Mouse (Mus musculus): Measurements from ENCODE around the gene Zbtb8os. TPM values are rescaled to one million over a fixed set of nuclear protein-coding genes. Genes with fewer than 3 reads are reported as not detected.

The Zbtb8os gene
- polyA plus RNA-seq, 1 experiment: 110 TPM

DNA sequence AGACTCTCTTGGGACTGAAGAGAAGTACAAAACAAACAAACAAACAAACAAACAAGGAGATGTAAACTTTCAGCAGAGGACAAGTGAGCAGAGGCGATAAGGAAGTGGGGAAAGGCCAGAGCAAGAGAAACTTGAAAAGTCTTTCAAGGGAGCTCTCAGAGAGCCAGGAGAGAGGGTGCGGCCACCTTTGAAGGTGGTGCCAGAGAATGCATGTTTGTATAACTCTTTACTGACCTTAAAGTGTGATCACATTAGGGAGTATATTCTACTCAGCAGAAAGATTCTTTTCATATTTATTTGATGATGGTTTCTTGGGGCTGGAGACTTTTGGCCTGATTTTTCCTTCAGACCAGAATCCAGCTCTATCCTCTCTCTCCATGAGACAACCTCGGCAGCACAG, 61.5 kb downstream of the Zbtb8os start:
- no peak for TF ChIP-seq POLR2A (IDR thresholded peaks at IDR 0.05; ENCODE audit: low read depth, low read length)
- no peak for TF ChIP-seq CTCF (IDR thresholded peaks at IDR 0.05; ENCODE audit: borderline replicate concordance, insufficient read depth, low read length)
- H3K4me1 ChIP-seq (ENCODE audit: control insufficient read depth, insufficient read depth, low read length): no peaks in the 10 kb centered on the region
- no peak overlapping the region for H3K4me3 ChIP-seq (ENCODE audit: insufficient read depth, low read length)
- no peak overlapping the region for H3K27ac ChIP-seq (ENCODE audit: insufficient read depth, low read length)

DNA sequence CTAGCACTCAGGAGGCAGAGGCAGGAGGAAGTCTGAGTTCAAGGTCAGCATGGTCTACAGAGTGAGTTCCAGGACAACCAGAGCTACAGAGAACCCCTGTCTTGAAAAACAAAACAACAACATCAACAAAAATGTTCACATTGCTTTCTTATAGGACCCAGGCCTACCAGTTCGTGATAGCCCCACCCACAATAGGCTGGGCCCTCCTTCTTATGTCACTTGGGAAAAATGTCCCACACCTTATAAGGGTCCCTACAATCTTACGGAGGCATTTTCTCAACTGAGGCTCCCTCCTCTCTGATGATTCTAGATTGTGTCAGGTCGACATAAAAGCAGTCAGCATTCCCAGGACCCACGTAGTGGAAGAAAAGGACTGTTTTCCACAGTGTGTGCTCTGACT, 64.3 kb downstream of the Zbtb8os start:
- TF ChIP-seq CTCF (IDR thresholded peaks at IDR 0.05; ENCODE audit: borderline replicate concordance, insufficient read depth, low read length) (no peak), POLR2A (IDR thresholded peaks at IDR 0.05; ENCODE audit: low read depth, low read length) (no peak)
- H3K27ac ChIP-seq (ENCODE audit: insufficient read depth, low read length): no peak overlapping the region
- H3K4me1 ChIP-seq (ENCODE audit: control insufficient read depth, insufficient read depth, low read length): no peaks in the 10 kb centered on the region
- H3K4me3 ChIP-seq (ENCODE audit: insufficient read depth, low read length): no peak overlapping the region

Other genes starting within 250 kb of the Zbtb8os start
- gene Tmem54, start 230.1 kb upstream of the Zbtb8os start, polyA plus RNA-seq (2011; ENCODE audit: insufficient read length, low read depth, missing spikeins): not detected in 2 replicates
- not detected in 2 replicates for gene Hpca, start 213.7 kb upstream of the Zbtb8os start, polyA plus RNA-seq (2011; ENCODE audit: insufficient read length, low read depth, missing spikeins)
- 0.53 and 1.1 TPM in 2 replicates for gene Fndc5, start 198.7 kb upstream of the Zbtb8os start, polyA plus RNA-seq (2011; ENCODE audit: insufficient read length, low read depth, missing spikeins)
- 59.9 and 65.4 TPM in 2 replicates for gene S100pbp, start 146.0 kb upstream of the Zbtb8os start, polyA plus RNA-seq (2011; ENCODE audit: insufficient read length, low read depth, missing spikeins)
- 104 and 112 TPM in 2 replicates for gene Yars, start 145.9 kb upstream of the Zbtb8os start, polyA plus RNA-seq (2011; ENCODE audit: insufficient read length, low read depth, missing spikeins)
- 7.0 and 11.0 TPM in 2 replicates for gene C77080, start 74.3 kb upstream of the Zbtb8os start, polyA plus RNA-seq (2011; ENCODE audit: insufficient read length, low read depth, missing spikeins)
- 9.4 and 15.0 TPM in 2 replicates for gene Sync, start 48.1 kb upstream of the Zbtb8os start, polyA plus RNA-seq (2011; ENCODE audit: insufficient read length, low read depth, missing spikeins)
- gene Rbbp4, start 325 bp upstream of the Zbtb8os start, polyA plus RNA-seq (2011; ENCODE audit: insufficient read length, low read depth, missing spikeins): 183 and 229 TPM in 2 replicates
- gene Zbtb8a, start 42.4 kb downstream of the Zbtb8os start, polyA plus RNA-seq (2011; ENCODE audit: insufficient read length, low read depth, missing spikeins): 5.0 and 6.9 TPM in 2 replicates
- gene Zbtb8b, start 105.2 kb downstream of the Zbtb8os start, polyA plus RNA-seq (2011; ENCODE audit: insufficient read length, low read depth, missing spikeins): not detected in 2 replicates
- gene Bsdc1, start 125.9 kb downstream of the Zbtb8os start, polyA plus RNA-seq (2011; ENCODE audit: insufficient read length, low read depth, missing spikeins): 23.9 and 35.3 TPM in 2 replicates
- gene Tssk3, start 155.3 kb downstream of the Zbtb8os start, polyA plus RNA-seq (2011; ENCODE audit: insufficient read length, low read depth, missing spikeins): not detected in 2 replicates
- gene Fam229a, start 155.5 kb downstream of the Zbtb8os start, polyA plus RNA-seq (2011; ENCODE audit: insufficient read length, low read depth, missing spikeins): not detected in 2 replicates
- gene Marcksl1, start 177.9 kb downstream of the Zbtb8os start, polyA plus RNA-seq (2011; ENCODE audit: insufficient read length, low read depth, missing spikeins): 131 and 157 TPM in 2 replicates
- gene Hdac1, start 207.0 kb downstream of the Zbtb8os start, polyA plus RNA-seq (2011; ENCODE audit: insufficient read length, low read depth, missing spikeins): 150 and 156 TPM in 2 replicates
- 3.0 and 5.2 TPM in 2 replicates for gene Lck, start 237.9 kb downstream of the Zbtb8os start, polyA plus RNA-seq (2011; ENCODE audit: insufficient read length, low read depth, missing spikeins)
- not detected in 2 replicates for gene Fam167b, start 242.9 kb downstream of the Zbtb8os start, polyA plus RNA-seq (2011; ENCODE audit: insufficient read length, low read depth, missing spikeins)